Mouse (Mus musculus) cerebellum, adult 2 months (tissue): ENCODE measurements around the gene Zbtb3. TPM values are rescaled to one million over a fixed set of nuclear protein-coding genes. Genes with fewer than 3 reads are reported as not detected.

Source experiments
- DNase-seq, 2 experiments: peaks; one replicate each; pipeline ENCODE4 v3.0.0; 2021
- H3K27ac ChIP-seq: fragments of 200-500 bp; 2 replicates; pipeline ENCODE4 v1.5.1; 2012; ENCODE audit warnings: low read length, control low read depth, inconsistent platforms; ENCODE audit not compliant: insufficient read depth
- H3K27me3 ChIP-seq: fragments of 200-500 bp; 2 replicates; pipeline ENCODE4 v1.6.1; 2012; ENCODE audit warnings: inconsistent platforms, mild to moderate bottlenecking, low read length, moderate library complexity; ENCODE audit not compliant: control insufficient read depth, insufficient read depth
- H3K4me1 ChIP-seq: fragments of 200-500 bp; 2 replicates; pipeline ENCODE4 v1.6.1; 2011; ENCODE audit warnings: low read length; ENCODE audit not compliant: control insufficient read depth, insufficient read depth
- H3K4me3 ChIP-seq: fragments of 200-500 bp; replicated peaks from 2 replicates; pipeline ENCODE3; 2011; ENCODE audit warnings: mild to moderate bottlenecking, low read depth, low read length, control low read depth; ENCODE audit not compliant: insufficient read depth
- CTCF ChIP-seq: fragments of 200-500 bp; IDR thresholded peaks from 2 replicates; pipeline ENCODE4 v1.5.1; 2011; ENCODE audit warnings: low read depth, mild to moderate bottlenecking, control low read depth, low read length, moderate library complexity, borderline replicate concordance; ENCODE audit not compliant: insufficient read depth
- POLR2A ChIP-seq: fragments of 200-500 bp; IDR thresholded peaks from 2 replicates; pipeline ENCODE4 v1.6.1; 2011; ENCODE audit warnings: low read length, control low read depth, borderline replicate concordance; ENCODE audit not compliant: insufficient read depth
- WGBS: fragments of 180-500 bp; shearing (Covaris S2); methylation state at CpG from one replicate; pipeline ENCODE4 v1.1.7; 2018; 5-methylcytosine and 5-hydroxymethylcytosine counted together
- polyA plus RNA-seq: library from polyadenylated mRNA; depleted of rRNA; stranded (reverse); fragments of >200 nt; gene quantifications from 2 replicates; pipeline ENCODE4 v1.2.3, GENCODE M21; 2012; rRNA removed

Zbtb3 gene
- polyA plus RNA-seq, 1 experiment, result 3.7 TPM

DNA sequence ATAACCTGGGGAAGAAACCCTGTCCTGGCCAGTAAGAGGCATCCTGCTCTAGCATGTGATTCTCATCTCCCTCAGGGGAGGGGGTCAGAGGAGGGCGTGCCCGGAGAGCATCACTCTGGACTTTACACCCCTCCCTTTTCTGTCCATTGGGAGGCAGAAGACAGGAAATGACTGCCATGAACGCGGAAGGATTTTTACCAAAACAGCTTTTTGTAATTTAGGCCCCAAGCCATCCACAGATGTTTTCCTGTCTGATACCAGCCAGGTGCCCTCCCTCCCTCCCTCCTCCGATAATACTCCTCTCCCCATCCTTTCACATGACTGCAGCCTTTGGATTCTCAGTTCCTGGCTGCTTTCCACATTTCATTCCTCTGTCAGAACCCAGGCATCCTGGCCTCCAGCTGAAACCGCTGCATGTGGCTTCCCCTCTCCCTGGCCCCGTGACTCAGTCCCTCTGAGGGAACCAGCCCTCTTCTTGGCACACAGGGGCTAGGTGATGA, 48.1 kb downstream of the Zbtb3 start, which contains the start of gene Lrrn4cl:
Gene Lrrn4cl, plus strand, starts transcription at position 367 of the 500 bp plus-strand sequence.
- no peaks in the 10 kb centered on the region for H3K27me3 ChIP-seq
- TF ChIP-seq POLR2A (no peak), CTCF (no peak)
- WGBS, result 12% methylated on average over 7 of the region's 7 CpGs
- no peak within 1 kb of the TSS for H3K4me3 ChIP-seq
- no peak for DNase-seq
- no peak within 1 kb of the TSS for H3K27ac ChIP-seq
- H3K4me1 ChIP-seq, result no peaks in the 10 kb centered on the region

DNA sequence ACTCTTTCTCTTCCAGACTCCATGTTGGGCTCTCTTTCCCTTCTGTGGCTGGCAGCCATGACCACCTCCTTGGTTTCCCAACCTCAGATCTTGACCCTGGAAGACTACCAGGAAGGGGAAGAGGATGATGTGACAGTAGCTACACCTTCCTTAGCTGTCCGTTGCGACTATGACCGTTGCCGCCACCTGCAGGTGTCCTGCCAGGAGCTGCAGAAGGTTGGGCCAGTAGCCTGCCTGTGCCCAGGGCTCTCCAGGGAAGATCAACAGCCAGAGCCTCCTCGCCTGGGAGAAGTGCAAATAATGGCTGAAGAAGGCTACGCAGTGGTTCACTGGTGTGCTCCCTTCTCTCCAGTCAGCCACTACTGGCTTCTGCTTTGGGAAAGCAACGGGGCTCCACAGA, 49.3 kb downstream of the Zbtb3 start:
- no peak for DNase-seq
- no peak overlapping the region for H3K4me3 ChIP-seq
- no peaks in the 10 kb centered on the region for H3K27me3 ChIP-seq
- 41% methylated on average over 7 of the region's 7 CpGs for WGBS
- H3K4me1 ChIP-seq, result no peaks in the 10 kb centered on the region
- H3K27ac ChIP-seq, result no peak overlapping the region
- TF ChIP-seq POLR2A, result no peak
- no peak for TF ChIP-seq CTCF

DNA sequence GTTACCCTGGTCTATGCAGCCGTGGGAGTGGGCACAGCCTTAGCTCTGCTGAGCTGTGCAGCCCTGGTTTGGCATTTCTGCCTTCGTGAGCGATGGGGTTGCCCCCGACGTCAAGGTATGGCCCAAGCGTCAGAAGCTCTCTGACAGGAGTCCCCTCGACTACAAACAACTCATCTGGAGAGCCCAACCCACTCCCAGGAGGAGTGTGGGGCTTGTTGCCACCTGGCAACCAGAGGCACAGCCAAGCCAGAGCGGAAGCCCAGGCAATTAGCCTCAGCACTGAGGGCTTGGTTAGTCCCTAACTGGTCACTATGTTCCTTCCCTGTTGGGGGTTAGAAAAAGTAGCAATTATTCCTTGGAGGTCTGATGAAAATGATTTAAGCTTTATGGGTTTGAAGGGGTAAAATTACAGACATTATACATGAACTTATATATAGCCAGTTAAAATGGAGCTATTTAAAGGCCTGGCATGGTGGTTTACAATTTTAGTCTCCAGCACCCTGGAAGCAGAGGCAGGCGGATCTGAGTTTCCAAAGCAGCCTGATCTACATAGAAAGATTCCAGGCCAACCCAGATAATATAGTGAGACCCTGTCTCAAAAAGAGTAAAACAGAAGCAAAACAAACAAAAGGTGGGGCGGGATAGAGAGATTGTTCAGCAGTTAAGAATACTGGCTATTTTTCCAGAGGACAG, 50.0 kb downstream of the Zbtb3 start:
- 49% methylated on average over 10 of the region's 10 CpGs for WGBS
- Histone ChIP-seq H3K27me3 (no peaks in the 10 kb centered on the region), H3K4me3 (no peak overlapping the region), H3K4me1 (no peaks in the 10 kb centered on the region), H3K27ac (no peak overlapping the region)
- no peak for DNase-seq
- TF ChIP-seq CTCF, result no peak

DNA sequence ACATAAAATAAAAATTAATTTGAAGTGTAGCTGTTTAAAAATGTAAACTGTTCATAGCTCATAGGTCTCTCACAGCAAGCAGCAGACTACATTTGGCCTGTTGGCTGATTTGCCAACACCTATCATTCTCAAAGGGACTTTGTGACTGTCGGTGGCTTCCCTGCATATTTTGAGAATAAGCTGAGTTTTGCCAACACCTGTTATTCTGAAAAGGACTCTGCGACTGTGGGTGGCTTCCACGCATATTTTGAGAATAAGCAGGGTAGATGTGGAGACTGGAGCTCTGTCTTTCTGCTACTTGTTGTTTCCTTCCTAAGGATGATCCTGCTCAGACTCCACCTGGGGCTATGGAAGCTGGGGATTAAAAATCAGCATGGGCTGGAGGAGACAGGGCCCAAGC, 50.8 kb downstream of the Zbtb3 start:
- H3K27me3 ChIP-seq, result no peaks in the 10 kb centered on the region

More for the DNA sequence above, 50.8 kb downstream of the Zbtb3 start:
- H3K4me1 ChIP-seq, result no peaks in the 10 kb centered on the region
- TF ChIP-seq CTCF, result no peak
- no peak for TF ChIP-seq POLR2A
- 46% methylated on average over 3 of the region's 3 CpGs for WGBS
- H3K27ac ChIP-seq, result no peak overlapping the region
- DNase-seq, result no peak
- H3K4me3 ChIP-seq, result no peak overlapping the region

Other genes with a start within 250 kb of the Zbtb3 start
- 18.2 and 19.1 TPM in 2 replicates for gene Slc22a8, start 211.3 kb upstream of the Zbtb3 start, polyA plus RNA-seq
- gene Slc22a6, start 184.5 kb upstream of the Zbtb3 start, polyA plus RNA-seq, result 2.5 and 3.9 TPM in 2 replicates
- gene Chrm1, start 138.8 kb upstream of the Zbtb3 start, polyA plus RNA-seq, result 0.63 and 0.88 TPM in 2 replicates
- 214 and 221 TPM in 2 replicates for gene Slc3a2, start 79.2 kb upstream of the Zbtb3 start, polyA plus RNA-seq
- gene Wdr74, start 66.7 kb upstream of the Zbtb3 start, polyA plus RNA-seq, result 55.5 and 57.6 TPM in 2 replicates
- 0.33 and 0.65 TPM in 2 replicates for gene 1700092M07Rik, start 61.8 kb upstream of the Zbtb3 start, polyA plus RNA-seq
- gene Stx5a, start 61.1 kb upstream of the Zbtb3 start, polyA plus RNA-seq, result 116 and 119 TPM in 2 replicates
- gene Nxf1, start 45.5 kb upstream of the Zbtb3 start, polyA plus RNA-seq, result 134 and 135 TPM in 2 replicates
- 169 and 170 TPM in 2 replicates for gene Tmem223, start 31.6 kb upstream of the Zbtb3 start, polyA plus RNA-seq
- gene Tmem179b, start 28.1 kb upstream of the Zbtb3 start, polyA plus RNA-seq, result 15.9 and 20.2 TPM in 2 replicates
- gene Taf6l, start 16.1 kb upstream of the Zbtb3 start, polyA plus RNA-seq, result 14.1 and 15.6 TPM in 2 replicates
- 155 and 157 TPM in 2 replicates for gene Polr2g, start 4.0 kb upstream of the Zbtb3 start, polyA plus RNA-seq
- 34.4 and 36.0 TPM in 2 replicates for gene Ttc9c, start 16.8 kb downstream of the Zbtb3 start, polyA plus RNA-seq
- gene Hnrnpul2, start 17.5 kb downstream of the Zbtb3 start, polyA plus RNA-seq, result 97.7 and 101 TPM in 2 replicates
- not detected in 2 replicates for gene AC129217.1, start 27.2 kb downstream of the Zbtb3 start, polyA plus RNA-seq
- 148 and 155 TPM in 2 replicates for gene Bscl2, start 34.9 kb downstream of the Zbtb3 start, polyA plus RNA-seq
- gene Gng3, start 36.6 kb downstream of the Zbtb3 start, polyA plus RNA-seq, result 218 and 236 TPM in 2 replicates
- gene Lrrn4cl, start 48.2 kb downstream of the Zbtb3 start, polyA plus RNA-seq, result 0.78 and 0.85 TPM in 2 replicates
- 117 and 134 TPM in 2 replicates for gene Ubxn1, start 68.9 kb downstream of the Zbtb3 start, polyA plus RNA-seq
- 69.3 and 76.7 TPM in 2 replicates for gene Uqcc3, start 78.4 kb downstream of the Zbtb3 start, polyA plus RNA-seq
- 3.8 and 5.1 TPM in 2 replicates for gene Lbhd1, start 81.2 kb downstream of the Zbtb3 start, polyA plus RNA-seq
- gene Gm49403, start 81.4 kb downstream of the Zbtb3 start, polyA plus RNA-seq, result not detected in 2 replicates
- gene 1810009A15Rik, start 86.3 kb downstream of the Zbtb3 start, polyA plus RNA-seq, result 43.7 and 45.9 TPM in 2 replicates
- not detected in 2 replicates for gene Gm49416, start 86.4 kb downstream of the Zbtb3 start, polyA plus RNA-seq
- 17.7 and 18.0 TPM in 2 replicates for gene Ints5, start 90.5 kb downstream of the Zbtb3 start, polyA plus RNA-seq
- 105 and 116 TPM in 2 replicates for gene Ganab, start 95.5 kb downstream of the Zbtb3 start, polyA plus RNA-seq
- 224 and 238 TPM in 2 replicates for gene B3gat3, start 117.8 kb downstream of the Zbtb3 start, polyA plus RNA-seq
- 24.1 and 24.2 TPM in 2 replicates for gene Rom1, start 126.8 kb downstream of the Zbtb3 start, polyA plus RNA-seq
- gene Eml3, start 127.0 kb downstream of the Zbtb3 start, polyA plus RNA-seq, result 40.2 and 45.0 TPM in 2 replicates
- gene Mta2, start 139.3 kb downstream of the Zbtb3 start, polyA plus RNA-seq, result 30.9 and 33.9 TPM in 2 replicates
- 20.5 and 20.8 TPM in 2 replicates for gene Tut1, start 151.3 kb downstream of the Zbtb3 start, polyA plus RNA-seq
- 263 and 281 TPM in 2 replicates for gene Eef1g, start 164.5 kb downstream of the Zbtb3 start, polyA plus RNA-seq
- gene Ahnak, start 186.7 kb downstream of the Zbtb3 start, polyA plus RNA-seq, result 5.3 and 5.8 TPM in 2 replicates